Mouse (Mus musculus) left cerebral cortex, postnatal 10 days (tissue): Measurements from ENCODE around the gene Gm21256. TPM values are rescaled to one million over a fixed set of nuclear protein-coding genes. Genes with fewer than 3 reads are reported as not detected.
"Not testable (repeated sequence)": the region's sequence is repeated elsewhere in the genome, so short reads cannot be mapped to it uniquely, and the experiment has no call there.

ENCODE experiments used
- DNase-seq, 2 experiments: peaks; one replicate each; pipeline ENCODE4 v3.0.0; 2021 to 2022; ENCODE audit warnings: low spot score in 2 of 2, mixed read lengths in 1 of 2; ENCODE audit errors: extremely low spot score in 1 of 2
- intact Hi-C: fragments of 180-260 bp; cut with DNase I; formaldehyde crosslinking; loops from one replicate; pipeline ENCODE4 v1.15.1; 2025
- total RNA-seq, 2 experiments: library from RNA; stranded (reverse); gene quantifications; 2 replicates each; pipeline ENCODE4 v1.2.3; 2021

Gene Gm21256
- not detected for total RNA-seq

DNA sequence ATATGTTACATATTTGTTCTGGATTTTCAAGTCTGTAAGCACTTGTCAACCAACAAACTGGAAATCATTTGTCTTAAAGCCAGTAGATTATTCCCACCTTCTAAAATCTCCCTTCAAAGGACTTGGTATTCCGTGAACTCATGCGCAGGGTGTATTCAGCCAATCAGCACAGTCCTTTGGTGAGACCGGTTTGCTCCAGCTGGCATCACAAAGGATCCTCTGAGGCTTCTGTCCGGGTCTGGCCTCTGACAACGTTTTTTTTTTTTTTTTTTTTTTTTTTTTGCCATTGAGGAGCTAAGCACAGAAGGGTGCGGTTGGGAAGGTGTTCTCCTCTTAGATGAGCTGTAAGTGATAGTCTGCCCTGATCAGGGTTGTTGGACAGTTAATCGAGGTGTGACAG, at the start of gene Gm21256:
TSS of gene Gm21256 (plus strand) at position 301 of the 400 bp plus-strand sequence.
- DNase-seq, intact Hi-C loops: not testable (repeated sequence)

Other genes with a start within 250 kb of the Gm21256 start
- gene Gm21170, start 240.1 kb downstream of the Gm21256 start, total RNA-seq = not detected